Mouse (Mus musculus): ENCODE measurements around the gene Ndufa5.

Gene Ndufa5

GRCm38 (mm10) chr6:24527155-24528063 lies at the start of gene Ndufa5:
Gene Ndufa5, minus strand, starts transcription at chr6:24528013.
- DNase-seq (ENCODE audit: low read depth, low spot score) = peak; percentile 97

GRCm38 (mm10) chr6:24573319-24573718 lies 45.5 kb upstream of the Ndufa5 start:
- DNase-seq (ENCODE audit: low read depth, low spot score) = no peak

- no peak for DNase-seq (ENCODE audit: low read depth, low spot score)
These were observed 44.6 kb upstream of the Ndufa5 start for GRCm38 (mm10) chr6:24572431-24572830.

- DNase-seq (ENCODE audit: low read depth, low spot score) = no peak
These were observed 43.3 kb upstream of the Ndufa5 start for GRCm38 (mm10) chr6:24571126-24571525.

- DNase-seq (ENCODE audit: low read depth, low spot score) = no peak
These were observed 42.5 kb upstream of the Ndufa5 start for GRCm38 (mm10) chr6:24570278-24570677.

GRCm38 (mm10) chr6:24569711-24570110 lies 41.9 kb upstream of the Ndufa5 start:
- no peak for DNase-seq (ENCODE audit: low read depth, low spot score)

GRCm38 (mm10) chr6:24568963-24569362 lies 41.1 kb upstream of the Ndufa5 start:
- DNase-seq (ENCODE audit: low read depth, low spot score) = no peak

GRCm38 (mm10) chr6:24564886-24565285 lies 37.1 kb upstream of the Ndufa5 start:
- DNase-seq (ENCODE audit: low read depth, low spot score) = no peak

- no peak for DNase-seq (ENCODE audit: low read depth, low spot score)
These were observed 36.3 kb upstream of the Ndufa5 start for GRCm38 (mm10) chr6:24564081-24564480.

GRCm38 (mm10) chr6:24555488-24555887 lies 27.7 kb upstream of the Ndufa5 start:
- no peak for DNase-seq (ENCODE audit: low read depth, low spot score)

GRCm38 (mm10) chr6:24554427-24555086 lies 26.7 kb upstream of the Ndufa5 start:
- DNase-seq (ENCODE audit: low read depth, low spot score) = no peak

- no peak for DNase-seq (ENCODE audit: low read depth, low spot score)
These were observed 24.2 kb upstream of the Ndufa5 start for GRCm38 (mm10) chr6:24552046-24552445.

GRCm38 (mm10) chr6:24549801-24550200 lies 22.0 kb upstream of the Ndufa5 start:
- no peak for DNase-seq (ENCODE audit: low read depth, low spot score)

GRCm38 (mm10) chr6:24546716-24547420 lies 19.1 kb upstream of the Ndufa5 start:
- DNase-seq (ENCODE audit: low read depth, low spot score) = no peak

GRCm38 (mm10) chr6:24543119-24543591 lies 15.3 kb upstream of the Ndufa5 start:
- DNase-seq (ENCODE audit: low read depth, low spot score) = no peak

GRCm38 (mm10) chr6:24542393-24542792 lies 14.6 kb upstream of the Ndufa5 start:
- DNase-seq (ENCODE audit: low read depth, low spot score) = no peak

GRCm38 (mm10) chr6:24540106-24540505 lies 12.3 kb upstream of the Ndufa5 start:
- DNase-seq (ENCODE audit: low read depth, low spot score) = no peak

- no peak for DNase-seq (ENCODE audit: low read depth, low spot score)
These were observed 10.6 kb upstream of the Ndufa5 start for GRCm38 (mm10) chr6:24538435-24538834.

- DNase-seq (ENCODE audit: low read depth, low spot score) = no peak
These were observed 5.0 kb upstream of the Ndufa5 start for GRCm38 (mm10) chr6:24532804-24533203.

GRCm38 (mm10) chr6:24530711-24531420 lies 3.1 kb upstream of the Ndufa5 start:
- no peak for DNase-seq (ENCODE audit: low read depth, low spot score)

- DNase-seq (ENCODE audit: low read depth, low spot score) = peak; percentile 35
These were observed 2.4 kb upstream of the Ndufa5 start for GRCm38 (mm10) chr6:24530166-24530565.

- DNase-seq (ENCODE audit: low read depth, low spot score) = no peak
These were observed 141 bp upstream of the Ndufa5 start, which contains the start of gene Asb15 for GRCm38 (mm10) chr6:24528064-24528243. Gene Asb15, plus strand, starts transcription at chr6:24528144.
